Mouse (Mus musculus) R1 (cell line): Measurements from ENCODE around the gene Impdh2.

Experiments used
- DNase-seq: peaks from one replicate; pipeline ENCODE4 v3.0.0-alpha.2; 2018; ENCODE audit warnings: low read depth, low spot score

The Impdh2 gene

DNA sequence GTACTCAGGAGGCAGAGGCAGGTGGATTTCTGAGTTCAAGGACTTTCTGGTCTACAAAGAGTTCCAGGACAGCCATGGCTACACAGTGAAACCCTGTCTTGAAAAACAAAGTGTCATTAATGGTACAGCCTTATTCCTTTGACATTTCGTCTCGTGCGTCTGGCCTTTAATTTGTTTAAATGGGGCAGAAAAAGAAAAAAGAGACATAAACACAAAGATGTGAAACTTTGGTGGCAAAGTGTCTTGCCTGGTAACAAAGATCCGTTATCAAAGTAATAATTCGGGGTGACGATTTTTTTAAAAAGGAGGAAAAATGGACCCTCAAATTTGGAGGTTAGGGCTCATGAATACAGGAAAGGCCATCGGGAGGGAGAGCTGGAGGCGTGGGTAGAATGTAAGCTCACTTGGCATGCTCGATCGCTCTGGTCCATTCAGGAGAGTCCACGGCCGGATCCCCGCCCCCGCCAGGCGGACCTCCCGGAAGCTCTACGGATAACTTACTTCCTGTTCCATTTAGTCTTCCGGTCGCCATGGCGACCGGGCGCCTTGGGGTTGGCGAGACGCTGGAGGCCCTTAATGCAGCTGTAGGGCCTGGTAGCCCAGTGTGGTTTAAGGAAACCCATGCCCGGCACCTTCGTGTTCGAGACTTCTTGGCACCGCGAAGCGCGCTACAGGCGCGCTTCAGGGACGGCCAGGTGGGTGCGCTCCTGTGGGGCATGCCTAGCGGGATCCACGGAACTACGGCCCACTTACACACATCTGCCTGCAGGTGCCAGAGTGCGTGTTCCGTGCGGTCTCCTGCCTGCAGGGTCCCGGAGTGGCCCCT lies 9.5 kb downstream of the Impdh2 start, which contains the start of gene Dalrd3:
Dalrd3 (plus strand) TSS at position 506 of the 826 bp plus-strand sequence.
- DNase-seq, result peak; percentile 98

DNA sequence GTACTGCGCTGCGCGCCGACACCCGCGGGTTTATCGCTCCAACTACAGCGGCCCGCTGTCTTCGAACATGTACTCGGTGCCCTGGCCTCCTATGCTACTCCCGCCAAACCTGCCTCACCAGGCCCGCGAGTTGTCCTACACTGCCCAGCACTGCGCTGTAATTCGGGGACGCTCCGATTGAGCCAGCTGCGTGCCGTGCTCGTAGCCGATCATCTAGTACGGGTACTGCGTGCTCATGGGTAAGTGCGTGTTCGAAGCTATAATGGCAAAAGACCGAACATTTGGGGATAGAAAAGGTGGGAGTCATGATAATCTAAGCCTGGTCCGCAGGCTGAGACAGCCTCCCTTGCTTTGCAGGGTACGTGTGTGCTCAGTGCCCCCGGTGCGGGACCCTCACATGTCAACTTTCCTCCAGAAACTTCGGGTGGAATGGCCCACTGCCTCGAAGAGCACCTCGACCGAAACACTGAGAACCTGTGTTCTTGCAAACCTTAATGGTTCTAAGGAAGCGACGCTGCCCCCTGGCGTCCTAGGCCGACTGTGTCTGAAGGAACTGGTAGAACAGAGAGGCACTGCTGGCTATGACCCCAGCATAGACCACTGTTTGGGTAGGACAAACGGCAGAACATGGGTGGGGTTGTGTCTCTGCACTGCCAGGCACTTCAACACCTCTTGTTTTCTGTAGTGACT lies 10.3 kb downstream of the Impdh2 start:
- DNase-seq, result peak; percentile 95

DNA sequence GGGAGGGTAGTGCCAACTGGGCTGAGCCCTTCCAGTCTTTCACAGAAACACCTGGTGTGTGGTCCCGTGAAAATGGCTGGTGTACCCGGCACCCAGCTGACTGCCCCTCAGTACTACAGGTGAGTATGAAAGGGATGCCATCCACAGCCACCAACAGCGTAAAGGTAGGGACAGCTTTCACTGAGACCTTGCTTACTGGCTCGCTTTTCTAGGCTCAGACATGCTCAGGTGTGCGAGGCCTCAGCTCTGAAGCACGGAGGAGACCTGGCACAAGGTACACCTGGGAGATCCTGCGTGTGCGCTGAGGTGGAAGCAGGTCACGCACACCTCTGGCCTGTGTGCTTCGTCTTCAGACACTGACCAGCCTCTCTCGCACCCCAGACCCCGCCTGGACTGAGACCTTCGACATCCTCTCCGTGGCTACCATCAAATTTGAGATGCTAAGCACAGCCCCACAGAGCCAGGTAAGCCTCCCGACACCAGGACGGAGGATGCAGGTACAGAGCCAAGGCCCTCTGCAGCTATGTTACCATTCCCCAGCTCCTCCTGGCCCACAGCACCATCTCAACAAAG lies 11.4 kb downstream of the Impdh2 start:
- DNase-seq, result no peak

DNA sequence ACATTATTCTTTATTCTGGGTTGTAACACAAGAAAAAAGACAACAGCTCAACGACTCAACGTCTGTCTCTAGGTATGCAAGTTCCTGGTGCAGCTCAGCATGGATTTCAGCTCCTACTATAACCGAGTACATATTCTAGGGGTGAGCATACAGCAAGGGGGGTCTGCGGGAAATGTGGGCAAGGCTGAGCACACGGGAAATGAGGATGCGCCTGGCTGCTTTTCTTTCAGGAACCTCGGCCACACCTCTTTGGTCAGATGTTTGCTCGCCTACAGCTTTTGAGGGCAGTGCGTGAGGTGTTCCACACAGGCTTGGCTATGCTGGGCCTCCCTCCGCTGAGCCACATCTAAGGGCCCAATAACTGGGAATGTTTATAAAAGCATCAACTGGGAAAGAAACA lies 12.2 kb downstream of the Impdh2 start:
- DNase-seq, result no peak

DNA sequence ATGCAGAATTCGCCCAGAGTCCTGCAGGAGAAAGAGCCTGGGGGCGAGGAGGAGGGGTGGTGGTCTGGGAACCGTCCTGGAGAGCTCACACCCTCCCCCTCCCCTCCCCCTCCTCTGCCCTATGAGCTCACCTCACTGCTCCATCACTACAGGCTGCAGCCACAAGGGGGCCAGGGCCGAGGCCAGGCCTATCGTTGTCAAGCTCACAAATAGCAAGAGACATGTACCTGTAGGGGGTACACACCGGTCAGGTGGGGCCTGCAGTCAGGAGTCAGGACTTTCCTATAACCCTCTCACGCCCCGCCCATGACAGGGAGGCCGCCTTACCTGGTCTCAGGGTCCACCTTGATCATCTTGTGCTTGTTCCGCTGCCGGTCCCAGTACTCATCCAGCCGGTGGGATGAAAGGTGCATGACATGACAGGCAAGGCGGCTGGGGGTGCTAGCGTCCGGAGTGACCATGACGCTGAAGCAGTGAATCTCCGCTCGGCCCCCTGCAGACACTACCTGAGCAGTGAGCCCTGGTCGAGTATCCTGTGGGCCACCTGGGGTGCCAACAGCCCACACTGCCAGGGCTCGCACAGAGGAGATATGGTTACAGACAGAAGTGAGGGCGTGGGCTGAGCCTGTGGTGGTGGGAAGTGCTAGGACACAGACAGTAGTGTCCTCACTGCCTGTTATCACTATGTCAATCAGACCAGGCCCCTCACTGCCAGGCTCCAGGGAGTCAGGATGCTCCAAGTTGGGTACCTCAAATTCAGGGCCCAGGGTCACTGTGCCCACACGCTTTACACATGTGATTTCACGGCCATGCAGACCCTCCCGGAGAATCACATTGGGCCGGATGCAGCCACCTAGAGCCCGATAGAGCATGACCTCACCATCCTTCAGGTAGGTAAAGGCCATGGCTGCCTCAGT lies 13.9 kb downstream of the Impdh2 start:
- peak; percentile 90 for DNase-seq

DNA sequence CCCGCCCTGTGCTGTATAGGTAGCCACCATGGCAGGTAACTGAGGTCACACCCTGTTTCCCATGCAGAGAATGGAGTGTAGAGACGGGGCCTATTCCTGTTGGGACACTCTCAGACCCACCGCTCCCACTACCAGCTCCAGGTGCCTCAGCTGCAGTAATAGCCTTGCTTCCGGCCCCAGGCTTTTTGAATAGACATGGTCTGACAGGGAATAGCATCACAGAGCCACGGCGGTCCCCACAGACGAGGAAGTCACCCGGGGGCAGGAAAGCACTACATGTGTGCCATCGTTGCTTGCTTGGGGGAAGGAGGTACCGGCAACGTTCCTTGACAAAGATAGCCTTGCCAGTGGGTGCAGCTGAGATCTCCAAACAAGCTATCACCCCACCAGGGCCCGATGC lies 14.8 kb downstream of the Impdh2 start:
- no peak for DNase-seq

DNA sequence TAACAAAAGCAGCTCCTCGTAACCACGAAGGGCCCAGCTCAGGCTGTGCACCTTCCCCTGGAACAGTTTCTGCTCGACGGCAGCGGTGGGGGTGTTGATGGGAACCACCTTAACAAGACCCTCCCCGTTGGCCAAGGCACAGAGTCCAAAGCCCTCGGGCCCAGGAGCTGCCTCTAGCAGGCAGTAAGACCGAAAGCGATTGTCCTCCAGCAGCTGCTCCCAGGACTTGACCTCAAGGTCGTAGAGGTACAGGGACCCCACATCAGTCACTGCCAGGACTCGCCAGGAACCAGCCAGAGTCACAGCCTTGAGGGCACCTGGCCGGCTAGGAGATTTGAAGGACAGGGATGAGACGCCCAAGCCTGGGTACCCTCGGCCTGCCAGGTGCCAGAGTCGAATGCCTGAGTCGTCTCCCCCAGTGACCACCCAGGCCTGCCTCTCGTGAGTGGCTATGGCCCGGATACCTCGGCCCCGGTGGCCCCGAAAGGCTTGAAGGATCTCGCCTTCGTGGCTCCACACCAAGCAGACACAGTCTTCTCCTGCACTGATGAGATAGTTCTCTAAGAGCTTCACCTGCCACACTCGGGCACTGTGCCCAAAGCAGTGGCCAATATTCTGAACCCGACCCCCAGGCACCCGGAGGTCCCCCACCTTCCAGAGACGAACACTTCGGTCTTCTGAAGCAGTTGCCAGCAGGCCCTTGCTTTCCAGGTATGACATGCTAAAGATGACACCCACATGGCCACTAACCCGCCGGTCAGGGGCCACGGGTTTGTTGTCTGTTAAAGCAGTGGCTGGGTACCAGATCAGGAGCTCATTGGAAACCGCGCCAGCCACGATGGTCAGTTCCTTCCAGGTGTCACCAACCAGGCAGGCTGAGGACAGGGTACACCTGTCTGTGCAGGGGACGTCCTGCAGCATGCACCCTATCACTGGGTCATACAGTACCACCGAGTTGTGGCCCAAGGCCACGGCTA lies 15.5 kb downstream of the Impdh2 start:
- DNase-seq, result no peak

DNA sequence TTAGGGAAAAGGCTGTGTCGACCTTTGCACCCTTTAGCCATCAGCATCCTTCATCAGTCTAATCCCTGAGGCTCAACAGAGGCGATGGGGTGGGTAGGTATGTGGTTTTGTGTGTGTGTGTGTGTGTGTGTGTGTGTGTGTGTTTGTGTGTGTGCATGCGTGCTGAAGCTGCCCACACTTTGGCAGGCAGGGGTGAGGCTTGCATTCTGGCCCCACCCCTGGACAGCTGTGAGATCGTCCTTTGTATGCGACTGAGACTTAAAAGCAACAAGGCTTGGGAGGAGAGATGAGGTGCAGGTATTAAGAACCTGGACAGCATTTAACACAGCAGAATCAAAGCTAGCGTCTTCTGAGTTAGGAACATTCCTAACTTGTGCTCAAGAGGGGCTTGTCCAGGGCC lies 16.9 kb downstream of the Impdh2 start:
- DNase-seq, result no peak

DNA sequence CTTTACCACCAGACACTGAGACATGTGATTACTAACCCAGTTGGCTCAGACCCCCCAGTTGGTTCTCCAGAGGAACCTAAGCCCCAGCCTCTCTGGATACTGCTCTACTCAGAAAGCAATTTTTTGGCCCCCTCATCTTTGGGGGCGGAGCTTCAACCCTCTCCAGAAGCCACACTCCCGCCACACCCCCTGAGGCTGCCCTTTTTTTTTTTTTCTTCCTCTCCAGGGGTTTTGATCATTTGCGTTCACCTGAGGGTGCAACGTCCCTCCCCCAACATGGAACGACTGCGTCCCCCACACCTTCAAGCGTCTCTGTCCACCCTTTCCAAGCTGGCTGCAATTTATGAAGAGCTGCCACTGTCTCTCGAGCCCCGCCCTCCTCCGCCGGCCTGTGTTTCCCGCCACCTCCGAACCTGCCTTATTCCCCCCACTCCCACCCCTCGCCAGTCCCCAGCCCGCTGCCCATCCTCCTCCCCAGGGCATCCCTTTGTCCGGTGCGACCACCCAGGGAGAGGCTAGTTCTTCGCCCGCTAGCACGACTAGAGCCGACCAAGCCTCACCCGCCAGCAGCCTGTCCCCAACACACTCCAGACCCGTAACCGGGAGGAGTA lies 18.0 kb downstream of the Impdh2 start:
- DNase-seq, result peak; percentile 64

DNA sequence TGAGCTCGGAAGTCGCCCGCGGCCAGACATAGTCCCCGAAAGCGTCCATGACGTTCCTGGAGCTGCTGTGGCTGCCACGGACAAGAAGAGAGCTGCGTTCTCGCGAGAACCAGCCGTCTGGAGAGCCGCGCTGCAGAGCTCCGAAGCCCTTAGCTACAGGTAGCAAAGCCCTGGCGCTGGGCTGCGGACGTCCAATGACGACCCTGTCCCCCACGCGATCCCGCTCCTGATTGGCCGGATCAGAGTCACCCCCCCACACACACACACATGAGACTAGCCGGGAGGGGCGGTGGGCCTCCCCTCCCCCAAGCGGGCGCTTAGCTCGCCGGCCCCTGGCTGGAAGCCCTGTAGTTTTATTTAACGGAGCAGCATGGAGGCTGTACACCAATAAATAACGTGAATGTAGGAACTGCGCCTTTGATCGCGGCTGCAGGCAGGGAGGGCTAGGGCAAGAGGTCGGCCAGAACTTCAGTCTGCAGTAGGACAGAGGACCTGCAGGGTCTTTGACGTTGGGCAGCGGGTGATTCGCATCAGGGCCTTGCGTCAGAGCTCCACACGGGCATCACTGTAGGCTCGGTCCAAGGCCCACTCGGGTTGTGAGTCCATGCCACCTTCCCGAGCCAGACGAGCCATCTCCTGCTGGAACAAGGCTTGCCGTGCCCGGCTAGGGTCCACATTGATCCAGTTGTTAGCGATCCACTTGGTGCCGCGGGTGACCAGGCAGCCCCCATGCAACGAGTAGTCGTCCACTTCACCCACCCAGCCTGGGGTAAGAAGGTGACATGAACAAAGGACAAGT lies 18.7 kb downstream of the Impdh2 start, which contains the start of gene Wdr6:
Wdr6 (minus strand) TSS at position 195 of the 799 bp plus-strand sequence.
- peak; percentile 98 for DNase-seq

DNA sequence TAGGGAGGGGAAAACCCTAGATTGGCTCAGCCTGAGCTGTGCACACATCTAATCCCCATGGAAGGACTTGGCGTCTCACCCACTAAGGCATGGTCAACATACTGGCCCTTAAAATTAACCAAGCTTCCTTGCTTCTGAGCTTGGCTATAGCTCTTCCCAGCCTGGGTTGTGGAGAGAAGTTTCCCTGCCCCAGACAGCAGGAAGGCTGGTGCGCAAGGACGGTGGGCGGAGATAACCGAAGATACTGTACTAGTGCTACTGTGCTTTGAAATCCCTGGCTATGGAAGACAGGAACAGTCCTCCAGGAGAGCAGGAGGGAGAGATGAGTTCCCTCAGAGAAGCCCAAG lies 19.2 kb downstream of the Impdh2 start:
- DNase-seq, result no peak

DNA sequence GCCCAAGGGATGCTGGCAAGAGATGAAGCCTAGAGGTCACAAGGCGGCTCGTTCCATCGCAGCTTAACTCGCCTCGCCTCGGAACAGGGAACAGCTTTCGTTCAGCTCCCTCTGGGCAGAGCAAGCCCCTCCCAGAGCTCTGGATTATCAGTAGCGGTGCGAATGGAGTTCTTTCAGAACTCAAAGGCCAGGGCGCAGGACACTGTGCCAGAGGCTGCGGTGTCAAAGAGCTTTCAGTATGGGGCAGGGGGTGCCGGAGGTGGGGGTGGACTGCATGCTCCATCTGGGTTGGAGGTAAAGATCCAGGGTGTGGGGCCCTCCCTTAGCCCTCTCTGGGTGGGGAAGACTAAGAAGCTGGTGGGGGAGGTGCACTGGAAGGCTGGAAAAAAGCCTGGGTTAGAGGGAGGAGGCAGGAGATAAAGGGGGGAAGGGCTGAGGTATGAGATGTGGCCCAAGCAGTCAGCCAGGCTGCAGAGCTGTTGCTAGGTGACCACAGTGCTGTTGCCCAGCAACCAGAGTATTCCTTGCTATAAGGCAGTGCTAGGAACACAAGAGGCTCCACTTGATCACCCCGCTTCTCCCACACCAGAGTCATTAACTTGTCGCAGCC lies 27.6 kb downstream of the Impdh2 start:
- peak; percentile 99 for DNase-seq

DNA sequence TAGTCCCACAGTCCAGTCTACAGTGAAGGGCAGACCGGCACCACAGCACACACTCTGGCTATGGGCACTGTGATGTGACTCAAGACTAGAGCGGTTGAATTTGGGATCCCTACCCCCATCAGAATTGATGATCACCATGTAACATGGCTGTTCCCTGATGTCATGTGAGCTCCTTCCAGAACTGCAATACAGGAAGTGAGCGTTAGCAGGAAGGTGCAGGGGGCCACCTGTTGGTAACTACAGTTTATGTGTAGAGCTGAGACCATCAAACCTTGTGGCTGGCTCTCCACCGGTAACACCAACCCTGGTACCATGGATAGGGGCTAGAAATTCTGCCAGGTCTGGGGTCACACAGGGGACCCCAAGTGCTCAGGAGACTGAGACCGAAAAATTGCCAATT lies 29.1 kb downstream of the Impdh2 start:
- peak; percentile 68 for DNase-seq

DNA sequence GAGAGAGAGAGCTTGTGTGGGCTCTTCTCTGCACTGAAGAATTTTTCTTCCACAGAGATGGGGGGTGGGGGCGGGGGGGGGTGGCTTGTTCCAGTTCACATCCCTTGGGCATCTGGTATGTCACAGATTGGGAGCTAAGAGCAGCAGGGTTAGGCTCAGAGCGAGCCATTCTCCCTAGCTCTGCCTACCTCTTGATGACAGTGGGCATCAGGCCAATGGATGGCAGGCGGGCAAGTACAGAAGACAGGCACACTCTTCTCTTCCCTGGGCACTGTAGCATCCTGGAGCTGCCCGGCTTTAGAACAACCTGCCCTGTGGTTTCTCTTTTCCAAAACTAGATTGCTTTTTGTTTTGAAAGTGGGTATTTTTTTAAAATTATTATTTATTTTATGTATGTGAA lies 31.4 kb downstream of the Impdh2 start:
- no peak for DNase-seq

DNA sequence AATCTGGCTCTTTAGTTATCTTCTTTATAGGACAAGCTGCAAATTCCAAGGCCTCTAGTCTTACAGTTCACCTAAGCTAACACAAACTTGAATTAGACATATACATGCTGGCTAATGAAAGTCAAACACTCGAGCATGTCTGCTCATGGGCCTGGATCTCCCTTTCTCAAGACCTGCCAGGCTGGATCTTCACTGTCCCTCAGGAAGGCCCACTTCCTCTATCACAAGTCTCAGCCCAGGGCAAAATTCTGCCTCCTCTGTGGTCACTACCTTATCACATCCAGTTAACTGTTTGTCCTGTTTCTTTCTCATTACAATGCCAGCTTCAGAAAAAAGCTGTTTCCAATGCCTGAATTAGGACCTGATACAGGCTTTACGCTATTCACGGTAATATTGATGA lies 34.3 kb downstream of the Impdh2 start:
- no peak for DNase-seq

DNA sequence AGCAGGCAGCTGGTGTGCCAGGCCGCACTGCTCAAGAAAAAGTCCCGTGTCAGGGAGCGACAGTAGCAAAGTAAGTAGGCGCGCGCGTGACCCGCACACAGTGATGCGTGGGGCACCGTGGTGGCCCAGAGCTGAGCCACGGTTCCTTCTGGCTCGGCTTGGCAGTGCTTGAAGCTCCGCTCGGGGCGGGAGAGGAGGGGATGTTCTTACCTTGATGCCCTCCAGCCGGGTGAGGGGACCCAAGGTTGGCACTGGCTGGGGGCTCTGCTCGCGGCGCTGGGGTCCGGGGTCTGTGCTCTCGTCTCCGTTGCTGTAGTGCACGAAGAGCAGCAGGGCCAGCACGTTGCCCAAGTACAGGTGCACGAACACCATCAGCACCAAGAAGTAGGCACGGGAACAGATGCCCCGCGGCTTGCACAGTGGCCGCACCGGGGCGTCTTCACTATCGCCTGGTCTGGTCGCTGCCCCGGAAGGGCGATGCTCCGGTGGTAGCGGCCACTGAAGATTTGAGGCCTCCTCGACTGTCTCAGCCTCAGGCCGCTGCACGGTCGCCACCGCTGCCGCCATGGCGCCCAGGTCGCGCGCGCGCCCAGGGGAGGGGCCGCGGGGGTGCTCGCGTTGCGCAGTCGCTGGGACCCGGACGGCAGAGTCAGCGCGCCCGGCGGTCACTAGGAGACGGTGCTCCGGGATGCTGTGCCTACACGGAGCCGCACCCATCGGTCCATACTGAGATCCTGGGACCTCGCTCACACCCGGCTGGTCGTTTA lies 37.1 kb downstream of the Impdh2 start, which contains the start of gene P4htm:
P4htm (minus strand) TSS at position 670 of the 767 bp plus-strand sequence.
- DNase-seq, result peak; percentile 65

DNA sequence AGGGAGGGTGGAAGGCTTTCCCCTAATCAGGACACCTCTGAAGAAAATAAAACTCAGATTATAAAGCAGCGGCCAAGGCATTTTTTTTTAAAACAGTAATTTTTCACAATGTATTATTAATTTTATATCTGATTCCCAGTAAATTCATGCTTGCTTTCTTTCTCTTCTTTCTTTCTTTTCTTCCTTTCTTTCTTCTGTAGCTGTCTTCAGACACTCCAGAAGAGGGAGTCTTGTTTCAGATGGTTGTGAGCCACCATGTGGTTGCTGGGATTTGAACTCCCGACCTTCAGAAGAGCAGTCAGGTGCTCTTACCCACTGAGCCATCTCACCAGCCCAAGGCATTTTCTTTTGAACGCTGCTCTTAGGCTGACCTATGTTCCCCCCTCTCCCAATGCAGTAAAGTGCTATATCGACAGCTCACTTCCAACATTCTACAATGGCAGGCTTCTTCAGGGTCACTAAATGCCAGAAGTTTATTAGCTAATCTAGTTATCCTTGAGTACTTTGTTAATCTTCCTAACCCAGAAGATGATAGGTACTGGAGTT lies 39.0 kb downstream of the Impdh2 start:
- no peak for DNase-seq

DNA sequence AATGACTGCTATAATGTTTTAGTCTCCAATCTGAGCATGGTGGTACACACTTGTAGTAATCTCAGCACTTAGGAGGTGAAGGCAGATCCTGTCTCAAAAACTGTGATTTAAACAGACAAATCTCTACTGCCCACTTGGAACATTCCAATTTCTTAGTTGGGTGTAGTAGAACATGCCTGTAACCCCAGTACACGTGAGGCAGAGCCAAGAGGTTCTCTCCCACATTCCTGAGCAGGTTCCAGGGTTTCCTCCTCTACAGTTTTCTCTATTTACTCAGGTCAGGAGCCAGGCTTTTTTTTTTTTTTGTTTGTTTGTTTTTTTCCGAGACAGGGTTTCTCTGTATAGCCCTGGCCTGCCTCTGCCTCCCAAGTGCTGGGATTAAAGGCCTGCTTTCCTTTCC lies 39.9 kb downstream of the Impdh2 start:
- no peak for DNase-seq
